Mouse (Mus musculus) MEL-GATA-1-ER (cell line): Measurements from ENCODE around the gene Fstl3.

Experiments used
- DNase-seq: peaks from one replicate; pipeline ENCODE4 v3.0.0-alpha.2; 2012; ENCODE audit warnings: low read depth; ENCODE audit errors: extremely low read depth

Fstl3 gene

DNA sequence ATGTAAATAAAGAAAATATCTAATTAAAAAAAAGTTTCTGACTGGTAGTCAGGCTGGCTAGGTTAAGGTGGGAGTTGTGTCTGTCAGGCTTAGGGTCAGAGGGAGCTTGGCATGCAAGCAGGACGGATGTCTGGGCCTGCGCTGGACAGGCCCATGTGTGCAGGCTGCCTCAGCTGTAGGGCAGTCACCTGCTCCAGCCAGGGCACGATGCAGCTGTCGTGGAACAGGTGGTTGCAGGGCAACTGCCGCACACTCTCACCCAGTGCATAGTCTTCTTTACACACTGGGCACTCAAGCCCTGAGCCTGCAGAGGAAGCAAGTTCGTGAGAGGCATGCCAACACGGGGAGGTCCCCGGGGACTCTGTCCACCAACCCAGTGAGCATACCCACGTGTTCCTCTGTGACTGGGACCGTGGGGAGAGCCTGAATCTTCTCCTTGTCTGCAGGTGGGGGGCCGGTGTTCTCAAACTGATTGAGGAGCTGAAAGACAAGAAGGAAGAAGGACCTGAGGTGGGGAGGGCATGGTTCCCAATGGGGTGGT, 16.4 kb upstream of the Fstl3 start:
- no peak for DNase-seq

DNA sequence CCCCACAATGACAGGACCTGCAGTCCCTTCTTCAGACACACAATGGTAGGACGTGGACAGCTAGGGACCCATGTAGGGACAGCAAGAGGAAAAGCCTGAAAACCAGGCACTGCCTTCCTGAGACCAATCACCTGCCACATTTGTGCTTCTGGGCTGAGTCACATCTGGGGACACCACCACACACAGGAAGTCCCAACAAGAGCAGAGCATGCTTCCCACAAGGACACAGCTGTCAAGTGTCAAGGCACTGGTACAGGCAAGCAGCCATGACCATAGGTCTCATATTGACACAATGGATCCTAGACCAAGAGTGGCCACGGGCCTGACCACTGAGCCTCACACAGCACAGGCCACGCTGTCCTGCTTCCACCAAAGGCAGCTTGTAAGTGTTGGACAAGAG, 14.2 kb upstream of the Fstl3 start:
- DNase-seq: no peak

DNA sequence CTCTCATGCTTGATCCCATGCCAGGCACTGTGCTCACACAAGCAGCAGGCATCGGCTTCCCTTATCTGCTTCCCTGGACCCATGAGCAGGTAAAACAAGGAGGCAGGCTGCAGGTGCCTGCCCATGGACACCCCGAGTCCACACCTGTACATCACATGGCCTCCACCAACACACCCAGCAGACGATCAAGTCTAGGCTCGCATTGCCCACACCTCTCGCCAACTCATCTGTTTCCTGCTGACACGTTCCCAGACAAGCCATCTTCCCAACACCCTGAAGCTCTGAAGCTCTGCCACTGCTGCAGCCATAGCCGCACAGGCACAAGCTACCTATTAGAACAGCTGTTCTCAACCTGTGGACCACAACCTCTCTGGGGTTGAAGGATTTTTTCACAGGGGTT, 12.8 kb upstream of the Fstl3 start:
- no peak for DNase-seq

DNA sequence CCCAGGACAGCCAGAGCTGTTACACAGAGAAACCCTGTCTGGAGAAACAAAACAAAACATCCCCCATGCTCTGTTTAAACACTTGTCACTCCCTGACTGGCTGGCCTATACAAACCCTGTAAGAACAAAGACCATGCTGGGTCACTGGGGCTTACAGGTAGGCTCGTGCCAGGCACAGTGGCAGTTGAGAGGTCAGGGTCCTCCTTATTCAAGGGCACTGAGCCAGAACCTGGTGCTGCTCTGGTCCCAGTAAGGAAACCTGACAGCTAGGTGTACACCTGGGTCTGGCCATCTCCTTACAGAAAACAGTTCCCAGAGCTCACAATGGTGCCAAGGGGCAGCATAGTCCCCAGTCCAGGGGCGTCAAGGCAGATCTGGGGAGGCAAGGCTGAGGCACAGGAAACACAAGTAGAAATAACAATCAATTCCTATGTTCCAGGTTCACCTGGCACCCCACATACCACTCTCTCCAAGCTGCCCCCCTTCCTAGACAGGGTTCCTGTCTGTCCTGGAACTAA, 11.8 kb upstream of the Fstl3 start:
- no peak for DNase-seq

DNA sequence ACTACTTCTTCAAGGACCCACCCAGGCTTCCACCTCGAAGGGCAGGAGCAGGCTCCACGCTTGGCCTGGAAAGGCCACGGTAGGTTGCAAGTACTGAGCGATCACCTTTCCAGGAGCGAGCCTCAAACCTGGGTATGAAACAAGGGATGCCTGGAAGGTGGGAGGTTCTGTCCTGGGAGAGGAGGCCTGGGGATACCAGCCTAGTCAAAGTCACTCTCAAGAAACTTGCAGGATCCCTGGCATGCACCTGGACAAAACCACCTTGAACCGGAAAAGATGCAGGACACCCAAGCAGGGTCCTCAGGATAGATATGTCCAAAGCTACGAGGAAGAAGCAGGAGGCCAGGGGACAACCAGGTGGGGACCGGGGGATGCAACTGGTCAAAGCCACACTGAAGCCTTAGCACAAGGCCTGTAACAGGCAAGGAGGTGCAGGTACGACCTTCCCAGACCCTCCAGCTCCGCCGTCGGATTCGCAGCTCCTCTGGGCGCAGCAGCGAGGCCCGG, 11.0 kb upstream of the Fstl3 start:
- DNase-seq: no peak

DNA sequence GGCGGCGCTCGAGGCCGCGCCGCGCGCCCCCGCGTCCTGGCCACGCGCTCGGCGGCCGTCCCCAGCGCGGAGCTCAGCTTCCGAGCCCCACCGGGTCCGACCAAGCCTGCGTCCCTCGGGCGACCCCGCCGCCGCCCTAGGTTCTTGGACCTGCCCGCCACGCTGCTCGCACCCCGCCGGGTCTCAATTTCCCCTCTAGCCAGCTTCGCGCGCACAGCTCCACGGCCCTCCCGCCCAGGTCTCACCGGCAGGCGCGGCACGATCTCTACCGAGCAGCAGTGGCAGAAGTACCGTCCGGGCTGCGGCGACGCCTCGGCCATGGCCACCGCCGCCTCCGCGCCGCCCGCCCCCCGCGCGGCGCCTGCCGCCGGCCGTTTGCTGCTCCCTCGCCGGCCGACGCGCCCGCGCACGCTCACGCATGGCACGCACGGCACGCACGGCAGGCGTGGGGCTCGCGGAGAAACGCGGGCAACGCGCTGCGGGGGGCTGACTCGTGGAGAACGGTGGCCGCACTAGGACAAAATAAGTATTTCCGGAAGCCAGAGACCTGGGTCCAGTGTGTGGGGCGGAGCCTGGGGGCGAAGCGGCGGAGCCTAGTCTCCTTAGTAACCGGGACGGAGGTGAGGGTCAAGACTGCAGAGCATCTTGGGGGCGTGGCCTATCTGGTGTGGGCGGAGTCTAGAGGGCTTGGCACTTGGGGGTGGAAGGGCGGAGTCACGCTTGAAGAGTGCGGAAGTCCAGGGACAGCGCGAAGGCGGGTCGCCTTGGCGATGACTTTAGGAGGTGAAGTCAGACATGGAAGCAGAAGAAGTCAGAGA, 10.4 kb upstream of the Fstl3 start, which contains the start of gene Rnf126:
TSS of gene Rnf126 (minus strand) at position 445 of the 818 bp plus-strand sequence.
- DNase-seq: peak; percentile 97

DNA sequence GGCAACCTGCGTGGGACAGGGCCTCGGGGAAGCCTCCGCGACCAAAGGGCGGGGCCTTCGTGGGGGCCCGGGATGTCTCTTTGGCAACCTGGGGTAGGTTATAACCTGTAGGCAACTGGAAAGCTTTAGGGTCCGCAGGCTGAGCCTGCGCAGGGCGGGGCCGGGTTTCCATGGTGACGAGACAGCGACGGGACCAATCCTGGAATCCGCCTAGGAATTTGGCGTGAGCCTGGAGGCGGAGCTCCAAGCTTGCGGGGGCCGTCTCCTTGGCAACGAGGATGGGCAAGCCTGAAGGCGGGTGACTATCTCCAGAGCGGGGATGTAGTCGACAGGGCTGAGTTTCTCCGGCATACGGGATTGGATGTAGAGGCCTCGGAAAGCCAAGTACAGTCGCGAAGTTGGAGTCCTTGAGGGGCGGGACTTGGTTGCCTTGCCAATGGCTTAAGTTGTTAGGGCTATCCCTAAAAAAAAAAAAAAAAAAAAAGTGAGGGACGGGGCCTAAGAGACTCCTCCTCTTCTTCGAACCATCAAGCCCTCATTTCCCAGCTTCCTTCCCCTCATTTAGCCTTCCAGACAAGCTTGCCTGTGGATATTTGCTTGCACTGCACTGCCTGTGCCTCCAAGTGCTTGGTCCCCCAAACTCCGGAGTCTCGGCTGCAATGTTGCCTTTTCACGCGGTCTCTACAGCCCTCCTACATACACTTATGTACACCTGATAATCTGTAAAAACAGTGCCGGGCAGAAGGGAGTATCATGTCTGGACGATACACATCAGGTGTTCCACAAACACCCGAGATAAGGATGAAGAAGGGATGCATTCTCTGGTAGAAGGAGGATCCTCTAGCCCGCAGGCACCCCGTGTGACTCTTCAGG, 9.5 kb upstream of the Fstl3 start:
- peak; percentile 67 for DNase-seq

DNA sequence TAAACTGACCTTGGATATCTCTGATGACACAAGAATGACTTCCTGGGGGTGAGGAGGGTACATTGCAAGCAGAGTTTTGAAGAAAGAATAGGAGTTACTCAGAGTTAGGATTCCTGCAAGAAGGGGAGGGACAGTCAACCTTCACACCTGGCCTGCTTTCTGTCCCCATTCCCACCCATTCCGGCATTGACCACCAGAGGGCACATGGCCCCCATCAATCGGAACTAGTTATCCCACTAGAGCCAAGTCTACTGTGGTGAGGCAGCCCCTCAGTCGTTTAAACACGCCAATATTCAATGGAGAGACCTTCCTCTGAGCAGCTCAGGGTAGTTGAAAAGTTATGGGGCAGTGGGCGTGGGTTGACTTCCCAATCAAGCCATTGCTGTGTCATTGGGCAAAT, 8.7 kb upstream of the Fstl3 start:
- DNase-seq: no peak

DNA sequence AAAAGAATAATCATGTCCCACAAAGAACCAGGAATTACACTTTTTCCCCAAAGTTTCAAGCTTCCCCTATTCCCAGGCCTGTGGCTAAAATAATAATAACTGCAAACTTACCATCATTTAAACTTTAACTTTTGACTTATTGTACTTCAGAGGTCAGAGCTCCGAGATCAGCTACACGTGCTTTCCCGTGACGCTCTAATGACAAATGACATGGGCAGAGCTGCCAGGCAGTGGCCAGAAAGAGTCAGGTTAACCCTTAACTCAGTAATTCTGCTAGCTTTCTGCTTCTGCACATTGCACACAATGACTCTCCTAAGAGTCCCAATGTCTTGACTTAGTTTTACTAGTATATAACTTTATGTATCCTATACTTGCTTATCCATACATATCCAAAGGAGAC, 7.7 kb upstream of the Fstl3 start:
- no peak for DNase-seq

DNA sequence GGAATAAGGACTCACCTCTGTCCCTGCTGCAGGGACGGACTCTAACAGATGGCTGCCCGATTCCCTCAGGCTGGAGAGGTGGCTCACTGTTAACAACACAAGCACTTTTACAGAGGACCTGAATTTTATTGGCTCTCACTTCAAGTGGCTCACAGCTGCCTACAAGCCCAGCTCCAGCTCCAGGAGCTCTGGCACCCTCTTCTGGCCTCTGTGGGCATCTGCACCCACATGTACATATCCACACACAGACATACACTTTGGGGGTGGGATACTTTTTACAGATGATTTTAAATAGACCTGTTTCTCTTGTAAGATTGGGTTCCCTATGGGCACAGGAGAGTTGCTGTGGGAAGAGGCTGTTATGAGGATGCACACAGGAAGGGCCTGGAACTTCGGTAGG, 4.8 kb upstream of the Fstl3 start:
- DNase-seq: no peak

DNA sequence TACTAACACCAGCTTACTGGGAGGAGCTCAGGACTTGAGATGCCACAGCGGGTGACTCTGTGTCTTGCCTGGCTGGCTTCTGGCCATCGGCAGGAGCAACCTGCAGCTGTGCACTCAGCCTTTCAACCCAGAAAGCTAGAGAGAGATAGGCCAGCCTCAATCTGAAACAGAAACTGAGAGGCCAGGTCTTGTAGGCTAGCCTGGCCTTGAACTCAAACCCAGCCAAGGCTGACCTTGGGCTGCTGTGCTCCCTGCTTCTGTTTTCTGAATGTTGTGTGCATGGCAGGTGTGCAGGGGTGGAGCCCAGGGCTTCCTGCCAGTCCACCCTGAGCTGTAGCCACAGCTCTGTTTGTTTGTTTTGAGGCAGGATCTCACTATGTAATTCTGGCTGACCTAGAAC, 3.9 kb upstream of the Fstl3 start:
- DNase-seq: no peak

DNA sequence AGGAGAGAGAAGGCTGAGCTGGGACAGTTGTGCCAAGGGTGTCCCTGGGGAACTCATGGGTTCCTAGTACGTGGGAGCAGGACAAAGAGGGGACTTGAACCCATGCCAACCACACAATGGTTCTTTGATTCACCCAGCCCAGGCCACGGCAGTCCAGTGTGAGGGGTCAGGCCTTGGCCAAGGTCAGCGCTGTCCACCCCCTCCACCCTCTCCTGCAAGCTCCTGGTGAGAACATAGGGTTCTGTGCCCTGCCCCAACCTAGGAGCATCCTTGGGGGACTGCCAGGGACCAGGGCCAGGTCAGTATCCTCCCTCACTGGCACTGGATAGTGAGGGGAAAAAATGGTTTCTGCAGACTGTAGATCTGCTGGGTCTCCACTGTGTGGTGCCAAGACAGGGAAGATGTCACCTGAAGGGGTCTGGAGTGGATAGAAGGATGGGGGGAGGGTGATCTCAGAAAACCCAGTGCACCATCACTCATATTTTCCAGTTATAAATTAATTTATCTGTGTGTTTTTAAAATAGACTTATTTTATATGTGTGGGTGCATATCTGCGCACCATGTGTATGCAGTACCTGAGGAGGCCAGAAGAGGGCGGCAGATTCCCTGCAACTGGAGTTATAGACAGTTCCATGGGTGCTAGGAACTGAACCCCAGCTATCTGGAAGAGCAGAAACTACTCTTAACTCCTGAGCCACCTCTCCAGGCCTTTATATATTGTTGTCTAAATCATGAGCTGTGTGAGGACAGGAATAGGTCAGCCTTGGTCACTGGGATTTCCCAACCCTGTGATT, 2.4 kb upstream of the Fstl3 start:
- no peak for DNase-seq

DNA sequence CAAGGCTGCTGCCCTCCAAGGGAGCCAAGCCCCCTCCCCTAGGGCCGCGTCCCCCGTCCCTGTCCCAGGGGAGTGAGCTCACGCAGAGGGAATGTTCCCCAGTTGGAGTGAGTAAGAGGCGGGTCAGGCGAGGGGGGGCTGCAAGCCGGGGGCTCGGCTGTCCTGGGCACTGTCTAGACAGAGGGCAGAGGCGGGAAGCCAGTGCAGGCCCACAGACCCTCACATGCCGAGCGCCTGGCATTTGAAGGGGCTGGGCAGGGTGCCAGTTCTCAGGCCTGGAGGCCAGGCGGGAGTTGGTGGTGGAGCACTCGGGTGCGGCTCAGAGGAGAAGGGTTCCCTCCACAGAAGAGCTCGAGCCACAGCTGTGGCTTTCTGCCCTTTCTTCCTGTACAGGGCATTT, 934 bp downstream of the Fstl3 start:
- DNase-seq: no peak

DNA sequence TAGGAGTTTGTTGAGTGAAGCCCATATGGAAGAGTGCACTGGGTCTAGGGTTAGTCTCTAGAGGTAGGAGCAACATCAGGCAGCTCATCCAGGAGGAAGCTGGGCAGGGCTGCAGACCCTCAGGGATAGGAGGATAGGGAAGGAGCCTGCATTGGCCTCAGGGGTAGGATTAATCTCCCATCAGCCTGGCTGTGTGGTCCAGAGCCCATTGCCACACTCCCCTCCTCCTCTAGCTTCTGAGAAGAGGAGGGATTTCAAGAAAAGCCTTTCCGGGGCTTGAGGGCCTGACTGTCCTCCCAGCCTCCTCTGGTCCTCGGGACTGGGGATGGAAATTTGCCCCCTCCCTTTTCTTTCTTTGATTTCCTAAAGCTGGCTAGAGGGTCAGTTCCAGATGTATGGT, 2.1 kb downstream of the Fstl3 start:
- DNase-seq: no peak

DNA sequence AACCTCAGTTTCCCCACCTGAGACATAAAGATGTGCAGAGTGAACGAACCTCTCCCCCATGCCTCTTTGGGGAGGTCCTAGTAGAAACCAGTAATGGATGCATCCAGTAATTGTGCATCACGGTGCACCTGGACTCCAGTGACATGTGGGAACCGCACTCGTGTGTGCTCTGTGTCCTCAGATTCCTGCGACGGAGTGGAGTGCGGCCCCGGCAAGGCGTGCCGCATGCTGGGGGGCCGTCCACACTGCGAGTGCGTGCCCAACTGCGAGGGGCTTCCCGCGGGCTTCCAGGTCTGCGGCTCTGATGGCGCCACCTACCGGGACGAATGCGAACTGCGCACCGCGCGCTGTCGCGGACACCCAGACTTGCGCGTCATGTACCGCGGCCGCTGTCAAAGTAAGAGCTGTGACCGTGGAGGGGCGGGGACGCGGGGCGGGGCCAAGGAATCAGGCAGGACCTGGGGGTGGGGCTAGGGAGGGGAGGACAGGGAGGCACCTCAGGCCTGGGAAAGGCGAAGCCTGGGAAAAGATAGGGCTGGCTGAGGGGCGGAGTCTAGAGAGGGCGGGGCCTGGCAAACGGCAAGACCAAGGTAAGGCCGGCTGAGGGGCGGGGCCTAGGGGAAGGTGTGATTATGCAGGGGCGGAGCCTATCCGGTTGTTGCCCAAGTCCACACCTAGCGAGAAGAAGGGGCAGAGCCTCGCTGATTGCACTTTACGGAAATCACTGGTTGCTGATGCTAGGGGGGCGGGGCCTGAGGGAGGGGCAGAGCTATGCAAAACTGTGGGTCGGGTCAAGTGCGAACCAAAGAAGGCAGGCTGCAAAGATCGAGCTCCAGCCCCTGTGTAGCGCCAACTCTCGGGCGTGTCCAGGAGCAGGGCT, 3.0 kb downstream of the Fstl3 start:
- peak; percentile 92 for DNase-seq

DNA sequence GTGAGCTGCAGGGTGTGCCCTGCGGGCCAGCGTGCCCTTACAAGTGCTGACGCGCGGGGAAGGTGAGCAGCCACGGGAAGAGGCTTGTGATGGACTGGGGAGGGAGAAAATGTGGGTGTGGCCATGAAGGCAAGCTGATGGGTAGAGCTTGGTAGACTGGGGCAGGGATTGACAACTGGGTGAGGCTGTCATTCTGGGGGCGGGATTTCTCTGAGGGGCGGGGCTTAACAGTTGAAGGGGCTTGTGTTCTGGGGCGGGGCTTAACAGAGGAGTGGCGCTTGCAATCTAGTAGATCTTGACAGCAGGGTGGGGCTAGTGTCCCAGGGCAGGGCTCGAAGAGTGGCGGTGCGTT, 3.6 kb downstream of the Fstl3 start:
- peak; percentile 76 for DNase-seq

DNA sequence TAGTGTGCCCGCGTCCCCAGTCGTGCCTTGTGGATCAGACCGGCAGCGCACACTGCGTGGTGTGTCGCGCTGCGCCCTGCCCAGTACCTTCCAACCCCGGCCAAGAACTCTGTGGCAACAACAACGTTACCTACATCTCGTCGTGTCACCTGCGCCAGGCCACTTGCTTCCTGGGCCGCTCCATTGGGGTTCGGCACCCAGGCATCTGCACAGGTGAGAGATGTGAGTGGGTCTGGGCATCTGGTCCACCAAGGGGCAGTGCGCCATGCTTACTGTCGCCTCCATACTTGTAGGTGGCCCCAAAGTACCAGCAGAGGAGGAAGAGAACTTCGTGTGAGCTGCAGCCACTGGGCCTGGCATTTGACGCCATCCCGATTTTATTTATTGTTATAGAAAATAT, 4.1 kb downstream of the Fstl3 start:
- DNase-seq: no peak

DNA sequence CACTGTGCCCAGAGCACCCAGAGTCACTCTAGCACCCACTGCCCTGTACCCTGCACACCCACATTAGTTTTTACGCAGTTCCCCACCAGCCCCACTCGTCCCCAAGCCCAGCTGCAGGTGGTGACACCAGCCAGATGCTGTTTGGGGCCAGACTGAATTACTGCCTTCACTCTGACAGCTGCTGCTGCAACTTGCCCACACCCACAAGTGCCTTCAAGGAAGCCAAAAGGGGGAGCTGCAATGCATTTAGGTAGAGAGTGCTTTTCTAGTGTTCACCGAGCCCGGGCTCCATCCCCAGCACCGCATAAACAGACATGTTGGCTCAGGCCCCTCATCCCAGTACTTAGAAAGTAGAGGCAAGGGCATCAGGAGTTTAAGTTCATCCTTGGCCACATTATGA, 4.9 kb downstream of the Fstl3 start:
- DNase-seq: no peak

DNA sequence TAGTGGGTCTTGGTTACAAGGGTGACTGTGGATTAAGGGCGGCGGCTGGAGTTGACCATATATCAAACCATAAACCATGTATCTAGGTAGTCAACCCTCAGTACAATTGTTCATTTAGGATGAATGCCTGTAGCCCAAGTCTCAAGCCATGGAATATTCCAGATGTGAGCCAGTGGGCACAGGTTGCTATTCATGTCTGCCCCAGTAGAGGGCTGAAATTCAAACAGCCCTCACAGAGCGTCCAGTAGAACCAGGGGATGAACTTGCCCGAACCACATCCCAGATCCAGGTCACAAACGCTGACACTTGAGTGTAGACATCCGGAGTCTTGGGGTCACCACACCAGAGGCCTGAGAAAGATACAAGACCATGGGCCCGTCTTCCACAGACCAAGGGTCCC, 6.0 kb downstream of the Fstl3 start:
- no peak for DNase-seq
